Mouse (Mus musculus): Measurements from ENCODE around the gene Plb1.

DNA sequence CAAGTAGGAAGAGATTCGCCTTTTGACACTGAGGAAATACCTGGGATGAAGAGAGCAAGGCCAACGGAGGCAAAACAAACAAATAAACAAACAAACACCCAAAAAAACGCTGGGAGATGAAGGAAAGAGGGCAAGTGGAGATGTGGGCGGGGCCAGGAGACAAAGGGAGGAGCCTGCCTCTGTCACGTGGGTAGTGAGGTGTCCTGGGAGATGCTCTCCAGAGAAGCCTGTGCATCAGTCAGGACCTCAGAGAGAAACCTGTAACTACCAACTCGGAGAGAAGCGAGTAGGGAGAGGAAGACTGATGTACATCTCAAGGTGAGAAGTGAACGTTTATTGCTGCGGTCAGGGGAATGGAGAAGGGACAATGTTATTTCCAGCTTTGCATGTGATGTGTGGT, at the start of gene Plb1:
- no peak for TF ChIP-seq EP300 (IDR thresholded peaks at IDR 0.05; ENCODE audit: low read length)
- no peak for TF ChIP-seq MAX (IDR thresholded peaks at IDR 0.05; ENCODE audit: low read length)
- TF ChIP-seq RAD21 (IDR thresholded peaks at IDR 0.05; ENCODE audit: low read depth, low read length), result no peak
- TF ChIP-seq MAFK (IDR thresholded peaks at IDR 0.05; ENCODE audit: insufficient replicate concordance, low read length), result no peak
- TF ChIP-seq CTCF (conservative IDR thresholded peaks at IDR 0.05 in 1 of 2, IDR thresholded peaks at IDR 0.05 in 1 of 2; ENCODE audit: low read depth in 2 of 2, low read length in 2 of 2), result no peak
- no peak for TF ChIP-seq TCF12 (IDR thresholded peaks at IDR 0.05; ENCODE audit: low read depth, low read length)
- TF ChIP-seq CHD2 (IDR thresholded peaks at IDR 0.05; ENCODE audit: low read length), result no peak
- TF ChIP-seq CHD1 (IDR thresholded peaks at IDR 0.05; ENCODE audit: low read depth, low read length), result no peak
- no peak for TF ChIP-seq ZKSCAN1 (IDR thresholded peaks at IDR 0.05; ENCODE audit: borderline replicate concordance, low read depth, low read length)
